Mouse (Mus musculus) CD4-positive, CD25-positive, alpha-beta regulatory T cell, adult 9 weeks (primary cell): ENCODE results near the gene Adgra3. TPM values are rescaled to one million over a fixed set of nuclear protein-coding genes. Genes with fewer than 3 reads are reported as not detected.

Experiments
- polyA plus RNA-seq: library from polyadenylated mRNA; unstranded; fragments of 100-300 nt; shearing (Covaris generic); gene quantifications from one replicate; pipeline ENCODE4 v1.2.1, GENCODE M21; 2017

Adgra3 gene
- not detected for polyA plus RNA-seq

DNA sequence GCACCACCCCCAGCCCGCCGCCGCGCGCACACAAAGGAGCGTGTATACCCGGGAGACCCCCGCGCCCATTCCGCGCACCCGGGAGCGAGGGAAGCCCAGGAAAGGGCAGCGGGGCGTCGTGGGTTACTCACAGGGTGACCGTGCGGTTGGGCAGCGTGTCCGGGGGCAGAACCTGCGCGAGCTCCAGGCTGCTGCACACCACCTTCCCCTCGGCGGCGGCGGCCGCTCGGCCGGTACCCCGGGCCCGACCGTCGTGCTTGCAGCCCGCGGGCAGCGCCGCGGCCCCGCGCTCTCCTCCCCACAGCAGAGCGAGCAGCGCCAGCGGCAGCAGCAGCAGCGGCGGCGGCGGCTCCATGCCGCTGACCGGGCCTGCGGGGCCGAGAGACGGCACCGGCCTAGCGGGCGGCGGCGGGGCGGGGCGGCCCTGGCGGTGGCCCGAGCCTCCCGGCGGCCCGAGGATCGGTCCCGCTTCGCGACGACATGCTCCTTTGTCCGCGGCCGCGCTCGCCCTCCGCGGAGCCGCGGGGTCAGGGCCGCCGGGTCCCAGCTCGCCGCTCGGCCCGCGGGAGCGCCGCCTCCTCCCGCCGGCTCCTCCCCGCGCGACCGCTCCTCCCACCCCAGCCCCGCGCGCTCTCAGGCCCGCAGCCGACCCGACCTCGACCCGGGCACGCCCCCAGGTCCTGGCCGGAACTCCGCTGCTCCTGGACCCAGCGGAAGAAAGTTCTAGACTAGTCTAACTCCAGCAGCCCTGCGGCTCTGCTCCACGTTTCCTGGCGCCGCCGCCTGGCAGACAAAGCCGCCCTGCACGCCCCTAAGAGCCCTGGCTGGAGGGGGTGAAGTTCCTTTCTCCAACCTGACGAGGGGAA is at the start of gene Adgra3:
Adgra3 (minus strand) TSS at position 586 of the 866 bp plus-strand sequence.

